Mouse (Mus musculus) myocyte (in vitro differentiated cells): Measurements from ENCODE around the gene Ola1. TPM values are rescaled to one million over a fixed set of nuclear protein-coding genes. Genes with fewer than 3 reads are reported as not detected.

ENCODE experiments used
- H3K27me3 ChIP-seq: one replicate; pipeline ENCODE4 v1.6.1; 2011; ENCODE audit not compliant: control insufficient read depth, insufficient read depth, insufficient read length
- H3K36me3 ChIP-seq: one replicate; pipeline ENCODE4 v1.6.1; 2011; ENCODE audit not compliant: control insufficient read depth, insufficient read depth
- H3K4me2 ChIP-seq: one replicate; pipeline ENCODE4 v1.6.1; 2011; ENCODE audit warnings: low read depth, control low read depth
- H3K4me3 ChIP-seq: one replicate; pipeline ENCODE4 v1.5.1; 2011; ENCODE audit warnings: mild to moderate bottlenecking, control low read depth, moderate library complexity
- H3K79me2 ChIP-seq: one replicate; pipeline ENCODE4 v1.6.1; 2011; ENCODE audit not compliant: control insufficient read depth, insufficient read depth
- H3ac ChIP-seq: one replicate; pipeline ENCODE4 v1.6.1; 2011; ENCODE audit not compliant: control insufficient read depth, insufficient read length
- CEBPB ChIP-seq: IDR thresholded peaks from 2 replicates; pipeline ENCODE4 v1.6.1; 2011; ENCODE audit warnings: mild to moderate bottlenecking, moderate library complexity; ENCODE audit not compliant: poor library complexity, insufficient read depth, severe bottlenecking
- E2F4 ChIP-seq: IDR thresholded peaks from one replicate; pipeline ENCODE4 v1.6.1; 2011; ENCODE audit warnings: mild to moderate bottlenecking, control low read depth, moderate library complexity; ENCODE audit not compliant: insufficient read depth
- MYOD1 ChIP-seq, 3 experiments: IDR thresholded peaks; one replicate each; pipeline ENCODE4 v1.6.1; 2011; ENCODE audit warnings: control low read depth in 2 of 3, low read depth in 2 of 3, mild to moderate bottlenecking in 2 of 3, moderate library complexity in 1 of 3; ENCODE audit not compliant: insufficient read length in 2 of 3, control insufficient read depth in 1 of 3
- MYOG ChIP-seq, 3 experiments: IDR thresholded peaks; one replicate each; pipeline ENCODE4 v1.6.1; 2011; ENCODE audit warnings: control low read depth in 2 of 3, low read depth in 2 of 3, mild to moderate bottlenecking in 2 of 3; ENCODE audit not compliant: insufficient read length in 2 of 3, control insufficient read depth in 1 of 3, insufficient read depth in 1 of 3
- POLR2A ChIP-seq: IDR thresholded peaks from one replicate; pipeline ENCODE4 v1.6.1; 2011; ENCODE audit warnings: low read depth, mild to moderate bottlenecking, control low read depth, moderate library complexity; ENCODE audit not compliant: insufficient read length
- POLR2AphosphoS2 ChIP-seq: IDR thresholded peaks from one replicate; pipeline ENCODE4 v1.6.1; 2011; ENCODE audit warnings: low read depth, control low read depth; ENCODE audit not compliant: insufficient read length
- REST ChIP-seq: IDR thresholded peaks from one replicate; pipeline ENCODE4 v1.6.1; 2011; ENCODE audit warnings: mild to moderate bottlenecking, control low read depth, moderate library complexity; ENCODE audit not compliant: insufficient read depth, insufficient read length
- SRF ChIP-seq: IDR thresholded peaks from one replicate; pipeline ENCODE4 v1.6.1; 2011; ENCODE audit warnings: low read depth; ENCODE audit not compliant: control insufficient read depth, insufficient read length
- TCF12 ChIP-seq: IDR thresholded peaks from one replicate; pipeline ENCODE4 v1.6.1; 2011; ENCODE audit warnings: mild to moderate bottlenecking, control low read depth; ENCODE audit not compliant: poor library complexity, insufficient read depth, severe bottlenecking
- TCF3 ChIP-seq: IDR thresholded peaks from one replicate; pipeline ENCODE4 v1.6.1; 2011; ENCODE audit warnings: low read depth, control low read depth; ENCODE audit not compliant: insufficient read length
- USF1 ChIP-seq: IDR thresholded peaks from one replicate; pipeline ENCODE4 v1.6.1; 2011; ENCODE audit warnings: low read depth, mild to moderate bottlenecking, control low read depth, moderate library complexity
- polyA plus RNA-seq: library from polyadenylated mRNA; unstranded; fragments of >200 nt; fragmentation: generic; extraction: Trizol; gene quantifications from one replicate; pipeline ENCODE4 v1.2.1, GENCODE M21; 2012; ENCODE audit warnings: missing spikeins

Ola1 gene
- polyA plus RNA-seq, 1 experiment, result 46.0 TPM

DNA sequence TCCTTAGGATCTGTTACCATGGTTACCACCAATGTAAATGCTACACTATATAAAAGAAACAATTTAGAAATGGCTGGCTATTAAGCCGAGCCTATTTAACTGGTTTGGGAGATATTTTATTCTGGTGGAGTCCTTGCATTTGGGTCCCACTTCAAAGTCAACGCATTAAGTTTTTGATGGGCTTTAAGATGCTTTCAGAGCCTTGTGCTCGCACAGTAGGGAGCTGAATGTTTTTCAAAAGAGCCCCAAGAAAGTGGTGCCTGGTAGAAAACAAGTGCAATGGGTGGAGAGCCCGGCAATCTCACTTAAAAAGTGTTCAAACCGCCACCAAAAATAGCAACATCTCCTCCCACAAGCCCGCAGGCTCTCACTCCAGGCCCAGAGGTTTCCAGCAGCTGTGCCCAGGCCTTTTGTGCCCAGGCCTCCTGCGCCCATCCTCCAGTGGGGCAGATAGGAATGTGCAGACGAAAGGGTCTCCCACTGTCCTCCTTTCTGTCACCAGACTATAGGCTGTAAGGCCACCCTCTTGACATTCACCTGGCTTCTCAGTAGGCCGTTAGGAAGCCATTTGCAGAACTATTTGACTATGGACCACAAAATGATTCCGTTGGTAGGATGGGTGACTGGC lies 148.2 kb downstream of the Ola1 start:
- Histone ChIP-seq H3K79me2 (no peaks in the 10 kb centered on the region), H3K4me3 (no peak overlapping the region)
- TF ChIP-seq TCF12 (no peak), MYOD1 (IDR thresholded peaks at IDR 0.05; ENCODE audit: control insufficient read depth in 1 of 3, insufficient read length in 2 of 3, low read depth in 2 of 3) (peak in 2 of 3 experiments; percentile 13 to 54), MYOG (IDR thresholded peaks at IDR 0.05; ENCODE audit: control insufficient read depth in 1 of 3, insufficient read depth in 1 of 3, insufficient read length in 2 of 3, low read depth in 2 of 3) (peak; percentile 12 to 79 (median 20))

DNA sequence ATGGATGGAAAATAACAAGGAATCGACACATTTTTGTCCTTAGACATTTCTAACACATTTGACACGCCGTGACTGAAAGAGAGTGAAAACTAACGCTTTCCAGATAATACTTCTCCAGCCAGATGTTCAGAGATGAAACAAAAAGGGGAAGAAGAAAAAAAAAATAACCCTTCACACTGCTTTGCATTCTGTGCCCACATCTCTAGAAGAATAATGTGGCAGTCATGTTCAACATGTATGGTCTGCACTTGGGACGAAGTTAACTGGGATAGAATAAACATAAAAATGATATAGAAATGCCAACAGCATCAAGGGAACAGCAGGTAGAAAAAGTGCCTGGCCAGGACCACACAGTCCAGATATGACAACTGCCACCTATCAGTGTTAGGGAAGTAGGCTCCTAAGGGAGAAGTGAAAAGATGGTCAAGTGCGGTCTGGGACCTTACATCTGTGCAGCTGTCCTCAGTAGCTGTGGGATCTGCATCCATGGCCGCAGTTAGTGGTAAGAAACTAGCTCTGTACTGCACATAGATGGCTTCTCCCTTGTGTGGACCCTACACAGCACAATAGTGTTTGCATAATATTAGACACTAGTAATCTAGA lies 149.4 kb downstream of the Ola1 start:
- Histone ChIP-seq H3K4me2 (no peak overlapping the region), H3K4me3 (no peak overlapping the region), H3K27me3 (no peaks in the 10 kb centered on the region), H3K79me2 (no peaks in the 10 kb centered on the region), H3K36me3 (no peaks in the 10 kb centered on the region), H3ac (no peak overlapping the region)
- no peak for TF ChIP-seq MYOG (IDR thresholded peaks at IDR 0.05; ENCODE audit: control insufficient read depth in 1 of 3, insufficient read depth in 1 of 3, insufficient read length in 2 of 3, low read depth in 2 of 3)
- no peak for TF ChIP-seq TCF12
- TF ChIP-seq POLR2AphosphoS2, result no peak
- no peak for TF ChIP-seq E2F4
- no peak for TF ChIP-seq TCF3
- no peak for TF ChIP-seq USF1
- no peak for TF ChIP-seq POLR2A
- no peak for TF ChIP-seq CEBPB
- no peak for TF ChIP-seq SRF

More for the DNA sequence above, 148.2 kb downstream of the Ola1 start:
- Histone ChIP-seq H3K4me2 (peak overlapping the region; percentile 9), H3K36me3 (no peaks in the 10 kb centered on the region), H3K27me3 (no peaks in the 10 kb centered on the region), H3ac (no peak overlapping the region)

- no peaks in the 10 kb centered on the region for H3K27me3 ChIP-seq
- no peak overlapping the region for H3ac ChIP-seq
- H3K4me3 ChIP-seq, result no peak overlapping the region
- H3K79me2 ChIP-seq, result no peaks in the 10 kb centered on the region
- TF ChIP-seq TCF12, result no peak
- no peak for TF ChIP-seq E2F4
- no peaks in the 10 kb centered on the region for H3K36me3 ChIP-seq
- H3K4me2 ChIP-seq, result no peak overlapping the region
Measured at GRCm38 (mm10) chr2:73066307-73067167, 152.2 kb downstream of the Ola1 start.

- Histone ChIP-seq H3K27me3 (no peaks in the 10 kb centered on the region), H3K79me2 (no peaks in the 10 kb centered on the region), H3K36me3 (no peaks in the 10 kb centered on the region), H3ac (no peak overlapping the region), H3K4me3 (no peak overlapping the region), H3K4me2 (no peak overlapping the region)
- no peak for TF ChIP-seq SRF
- no peak for TF ChIP-seq MYOG (IDR thresholded peaks at IDR 0.05; ENCODE audit: control insufficient read depth in 1 of 3, insufficient read depth in 1 of 3, insufficient read length in 2 of 3, low read depth in 2 of 3)
- TF ChIP-seq MYOD1 (IDR thresholded peaks at IDR 0.05; ENCODE audit: control insufficient read depth in 1 of 3, insufficient read length in 2 of 3, low read depth in 2 of 3), result no peak
- no peak for TF ChIP-seq TCF12
- TF ChIP-seq REST, result no peak
- no peak for TF ChIP-seq E2F4
Measured at GRCm38 (mm10) chr2:73063911-73064619, 154.7 kb downstream of the Ola1 start.

GRCm38 (mm10) chr2:73060259-73060585 lies 158.5 kb downstream of the Ola1 start:
- H3K4me2 ChIP-seq, result no peak overlapping the region
- no peak for TF ChIP-seq CEBPB
- TF ChIP-seq REST, result no peak
- TF ChIP-seq MYOD1 (IDR thresholded peaks at IDR 0.05; ENCODE audit: control insufficient read depth in 1 of 3, insufficient read length in 2 of 3, low read depth in 2 of 3), result peak; percentile 59 to 88 (median 79)
- no peak for TF ChIP-seq TCF3

More at GRCm38 (mm10) chr2:73060259-73060585, 158.5 kb downstream of the Ola1 start:
- H3K79me2 ChIP-seq, result no peaks in the 10 kb centered on the region
- H3ac ChIP-seq, result no peak overlapping the region
- no peaks in the 10 kb centered on the region for H3K36me3 ChIP-seq
- no peak overlapping the region for H3K4me3 ChIP-seq
- no peaks in the 10 kb centered on the region for H3K27me3 ChIP-seq
